Mouse (Mus musculus) retina, embryonic 14.5 days (tissue): ENCODE data around the gene Gm2a.
A peak's percentile ranks its signal among the peaks of the same experiment; 100 is the strongest.
"Not testable (repeated sequence)": the region's sequence is repeated elsewhere in the genome, so short reads cannot be mapped to it uniquely, and the experiment has no call there.

Experiments
- DNase-seq: peaks from one replicate; pipeline ENCODE4 v3.0.0-alpha.2; 2015; ENCODE audit warnings: low spot score

Gene Gm2a

DNA sequence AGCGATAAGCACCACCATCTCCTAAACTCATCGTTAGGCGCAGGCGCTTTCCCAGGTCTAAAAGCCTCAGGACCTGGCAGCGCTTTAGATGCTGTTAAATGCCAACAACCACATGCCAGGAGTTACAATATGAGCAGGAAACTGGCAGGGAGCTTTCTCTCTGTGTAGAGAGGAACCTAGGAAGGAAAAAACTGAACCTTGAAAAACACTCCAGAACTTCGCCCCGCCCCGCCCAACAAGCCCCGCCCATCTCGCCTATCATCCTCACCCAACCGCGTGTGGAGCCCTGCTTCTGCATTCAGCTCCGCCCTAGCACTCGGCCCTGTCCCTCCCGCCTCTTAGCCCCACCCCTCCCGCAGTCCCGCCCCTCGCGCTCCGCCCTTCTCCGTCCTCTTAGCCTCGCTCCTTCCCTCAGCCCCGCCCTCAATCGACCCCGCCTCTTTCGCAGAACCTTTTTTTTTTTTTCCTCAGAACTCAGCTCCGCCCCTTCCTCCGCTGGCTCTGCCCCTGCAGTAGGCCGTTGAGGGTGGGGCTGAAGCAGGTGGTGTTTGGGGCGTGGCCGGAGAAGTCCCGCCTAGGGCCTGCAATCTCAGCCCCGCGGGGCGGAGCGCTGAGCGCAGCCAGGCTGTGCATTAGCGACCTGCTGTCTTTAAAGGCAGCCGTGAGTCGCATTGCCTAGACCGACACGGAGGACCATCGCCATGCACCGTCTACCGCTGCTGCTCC lies at the start of gene Gm2a:
Gene Gm2a, plus strand, starts transcription at position 653 of the 726 bp plus-strand sequence.
- DNase-seq = peak; percentile 97

DNA sequence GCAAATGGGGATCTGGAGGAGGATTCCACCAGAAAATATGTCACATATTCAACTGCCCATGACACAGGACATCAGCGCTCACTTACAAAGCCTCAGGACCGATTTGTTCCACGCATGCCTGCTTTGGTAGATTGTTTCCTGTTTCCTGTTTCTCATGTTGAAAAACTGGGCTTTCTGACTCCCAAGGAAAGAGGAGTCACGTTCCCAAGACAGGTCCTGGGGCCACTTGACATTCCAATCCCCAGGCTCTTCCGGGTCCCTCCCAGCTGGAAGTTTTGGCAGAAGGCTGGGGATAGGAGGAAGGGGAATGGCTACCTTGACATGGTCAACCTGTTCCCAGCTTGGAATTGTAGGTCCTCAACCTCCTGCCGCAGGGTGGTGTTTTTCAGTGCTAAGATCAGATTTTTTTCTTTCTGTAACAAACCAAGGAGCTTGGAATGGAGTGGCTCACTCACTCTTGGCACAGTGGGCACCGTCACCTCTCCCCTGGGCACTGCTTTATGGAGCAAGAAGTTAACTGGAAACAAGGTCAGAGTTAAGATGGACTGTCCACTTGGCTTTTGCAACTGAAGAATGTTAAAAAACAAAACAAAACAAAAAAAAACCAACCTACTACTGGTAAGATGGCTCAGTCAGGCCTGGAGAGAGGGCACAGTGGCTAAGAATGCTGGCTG lies 46.9 kb upstream of the Gm2a start:
- DNase-seq = no peak

DNA sequence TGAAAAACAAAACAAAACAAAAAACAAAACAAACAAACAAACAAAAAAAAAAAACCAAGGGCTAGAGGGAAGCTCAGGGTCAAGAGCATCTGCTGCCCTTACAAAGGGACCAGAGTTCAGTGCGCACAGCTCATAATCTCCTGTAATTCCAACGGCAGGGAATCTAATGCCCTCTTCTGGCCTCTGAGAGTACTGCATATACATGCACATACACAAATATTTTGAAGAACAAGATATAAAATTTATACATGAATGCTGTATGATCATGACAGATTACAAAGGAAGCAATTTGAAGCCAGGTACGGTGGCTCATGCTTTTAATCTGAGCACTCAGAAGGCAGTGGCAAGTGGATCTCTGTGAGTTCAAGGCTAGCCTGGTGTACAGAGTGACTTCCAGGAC lies 40.4 kb upstream of the Gm2a start:
- DNase-seq = no peak

DNA sequence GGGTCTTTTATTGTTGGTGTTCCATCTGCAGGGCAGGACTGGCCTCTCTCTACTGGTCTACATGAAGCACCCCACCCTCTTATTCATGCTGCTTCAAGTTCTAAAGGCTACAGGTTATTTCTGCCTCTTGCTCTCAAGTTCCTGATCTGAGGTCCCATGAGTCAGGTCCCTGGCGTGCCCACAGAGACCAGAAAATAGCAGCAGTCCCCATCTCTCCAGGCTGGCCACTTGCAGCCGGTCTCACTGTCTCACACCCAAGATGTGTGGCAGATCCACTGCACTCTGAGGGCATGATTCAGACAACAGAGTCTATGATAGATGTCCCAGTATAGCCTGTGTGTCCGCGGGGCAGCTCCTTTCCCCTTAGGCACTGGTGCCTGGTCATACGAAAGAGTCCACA lies 37.1 kb upstream of the Gm2a start:
- DNase-seq = no peak

DNA sequence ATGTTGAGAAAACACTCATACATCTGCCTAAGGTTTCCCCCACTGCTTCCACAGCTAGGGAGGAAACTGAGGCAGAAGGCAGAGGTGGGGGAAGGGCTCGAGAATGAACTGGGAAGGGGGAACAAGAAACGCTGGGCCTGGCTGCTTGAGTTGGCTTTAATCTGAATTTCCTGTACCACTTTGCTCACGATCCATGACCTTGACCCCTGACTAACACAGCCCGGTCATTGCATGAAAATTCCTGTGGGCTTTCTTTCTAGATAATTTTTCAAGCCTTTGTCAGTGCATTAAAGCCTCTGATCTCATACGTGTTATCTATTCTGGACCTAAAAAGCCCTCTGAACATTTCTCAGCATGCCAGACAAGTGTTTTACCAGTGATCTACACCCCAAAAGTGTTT lies 35.1 kb upstream of the Gm2a start:
- no peak for DNase-seq

DNA sequence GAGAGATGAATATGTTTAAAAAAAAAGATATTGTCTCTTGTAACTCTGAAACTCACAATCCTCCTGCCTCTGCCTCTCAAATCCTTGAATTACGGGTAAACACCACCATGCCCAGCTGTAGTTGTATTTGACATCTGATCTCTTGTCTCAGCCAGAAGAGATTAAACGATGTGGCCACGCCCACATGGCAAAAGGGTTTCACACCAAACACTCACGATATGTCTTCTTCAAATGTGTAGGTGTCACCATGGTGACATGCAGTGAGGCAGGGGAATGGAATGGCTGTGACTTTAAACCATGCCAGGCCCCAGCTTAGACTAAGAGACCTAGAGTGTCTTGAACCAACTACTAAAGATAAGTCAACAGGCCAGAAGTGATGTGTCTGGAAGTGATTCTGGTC lies 31.0 kb upstream of the Gm2a start:
- no peak for DNase-seq

DNA sequence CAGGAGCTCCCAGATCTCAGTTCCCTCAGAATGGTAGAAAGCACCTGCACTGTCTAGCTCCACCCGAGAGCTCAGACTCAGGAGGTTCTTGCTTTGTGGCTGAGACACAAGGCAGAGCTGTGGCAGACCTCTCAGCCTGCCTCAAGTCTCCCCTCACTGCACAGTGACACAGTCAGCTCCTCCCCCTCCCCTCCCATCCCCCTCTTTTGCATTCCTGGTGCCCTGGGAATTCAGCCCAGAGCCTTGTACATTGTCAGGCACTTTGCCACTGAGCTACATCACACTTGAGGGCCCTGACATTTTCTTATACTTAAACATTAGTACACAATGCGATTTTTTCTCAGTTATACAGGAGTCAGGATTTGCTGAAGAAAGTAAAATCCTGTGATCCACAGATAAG lies 28.9 kb upstream of the Gm2a start:
- DNase-seq = peak; percentile 37

DNA sequence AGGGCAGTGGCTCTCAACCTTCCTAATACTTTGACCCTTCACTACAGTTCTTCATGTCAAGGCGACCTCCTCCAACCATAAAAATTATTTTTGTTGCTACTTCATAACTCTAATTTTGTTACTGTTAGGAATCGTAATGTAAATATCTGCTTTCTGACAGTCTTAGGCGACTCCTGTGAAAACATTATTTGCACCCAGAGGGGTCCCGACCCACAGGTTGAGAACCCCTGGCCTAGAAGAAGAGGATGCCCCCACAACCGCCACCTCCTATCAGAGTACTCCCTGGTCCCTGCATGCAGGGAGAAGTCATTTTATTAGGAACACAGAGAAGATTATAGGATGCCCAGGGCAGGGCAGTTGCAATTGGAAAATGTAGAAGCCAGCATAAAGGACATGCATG lies 26.6 kb upstream of the Gm2a start:
- DNase-seq = no peak

DNA sequence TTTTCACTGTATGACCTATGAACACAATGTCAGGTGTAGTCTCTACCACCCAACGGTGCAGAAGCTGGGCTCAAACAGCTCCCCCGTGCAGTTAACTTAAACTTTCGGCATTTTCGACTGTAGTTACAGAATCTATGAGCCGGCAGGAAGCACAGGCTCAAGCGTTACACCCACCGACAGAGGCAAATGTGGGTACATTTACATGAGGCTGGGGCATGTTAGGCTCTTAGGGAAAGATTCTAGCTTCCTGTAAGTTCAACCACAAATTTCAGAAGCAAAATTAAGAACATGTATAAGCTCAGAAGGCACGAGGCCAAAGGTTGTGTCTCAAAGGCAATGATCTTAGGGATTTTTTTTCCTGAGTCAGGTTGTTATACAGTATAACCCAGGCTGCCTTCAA lies 25.4 kb upstream of the Gm2a start:
- DNase-seq = no peak

DNA sequence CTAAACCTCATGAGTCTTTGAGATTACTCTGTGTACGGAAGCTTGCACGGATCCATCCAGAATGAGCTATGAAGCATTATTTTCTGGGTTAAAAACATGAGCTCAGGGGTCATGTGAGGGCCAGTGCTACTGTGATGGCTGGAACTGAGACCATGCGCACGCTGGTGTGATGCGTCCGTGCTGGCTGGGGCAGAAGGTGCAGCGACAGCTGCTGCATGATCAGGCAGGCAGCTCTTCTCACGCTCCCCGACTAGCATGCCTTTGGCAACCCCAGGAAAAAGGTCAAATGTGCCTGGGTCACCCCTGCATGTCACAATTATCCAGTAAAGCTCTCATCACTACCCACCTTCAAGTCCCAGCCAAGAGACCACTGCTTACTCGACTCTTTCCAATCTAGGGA lies 24.7 kb upstream of the Gm2a start:
- no peak for DNase-seq

DNA sequence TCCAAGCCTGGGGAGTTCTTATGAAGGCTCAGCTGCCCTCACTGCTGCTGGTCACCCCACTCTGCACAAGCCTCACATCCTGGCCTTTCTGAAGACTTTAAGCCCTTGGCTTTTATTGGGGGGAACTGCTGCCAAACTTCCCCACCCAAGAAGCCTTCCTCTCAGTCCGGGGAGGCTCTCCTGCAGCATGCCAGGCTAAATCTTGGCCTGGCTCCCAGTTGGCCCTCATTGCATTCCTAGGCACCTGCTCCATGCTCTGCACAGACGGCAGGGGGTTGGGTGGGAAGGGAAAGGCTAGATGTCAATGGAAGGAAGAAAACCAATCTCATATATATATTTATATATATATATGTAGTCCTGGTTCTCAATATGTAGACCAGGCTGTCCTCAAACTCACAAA lies 22.3 kb upstream of the Gm2a start:
- no peak for DNase-seq

DNA sequence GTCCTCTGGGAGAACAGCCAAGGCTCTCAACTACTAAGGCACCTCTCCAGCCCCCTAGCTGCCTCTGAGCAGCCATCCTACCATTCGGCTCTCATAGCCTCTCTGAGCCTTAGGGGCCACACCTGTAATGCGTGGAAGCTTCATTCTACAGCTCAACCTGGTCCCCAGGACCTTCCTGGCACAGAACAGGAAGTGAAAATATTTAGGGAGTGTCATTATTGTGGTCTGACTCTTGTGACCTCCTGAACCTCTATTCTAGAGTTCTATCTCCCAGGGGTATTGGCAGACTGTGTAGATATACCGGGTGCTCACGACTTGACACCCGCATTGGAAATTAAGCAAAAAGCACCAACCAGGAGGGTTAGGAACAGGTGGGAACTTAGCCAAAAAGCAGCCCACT lies 21.7 kb upstream of the Gm2a start:
- no peak for DNase-seq

DNA sequence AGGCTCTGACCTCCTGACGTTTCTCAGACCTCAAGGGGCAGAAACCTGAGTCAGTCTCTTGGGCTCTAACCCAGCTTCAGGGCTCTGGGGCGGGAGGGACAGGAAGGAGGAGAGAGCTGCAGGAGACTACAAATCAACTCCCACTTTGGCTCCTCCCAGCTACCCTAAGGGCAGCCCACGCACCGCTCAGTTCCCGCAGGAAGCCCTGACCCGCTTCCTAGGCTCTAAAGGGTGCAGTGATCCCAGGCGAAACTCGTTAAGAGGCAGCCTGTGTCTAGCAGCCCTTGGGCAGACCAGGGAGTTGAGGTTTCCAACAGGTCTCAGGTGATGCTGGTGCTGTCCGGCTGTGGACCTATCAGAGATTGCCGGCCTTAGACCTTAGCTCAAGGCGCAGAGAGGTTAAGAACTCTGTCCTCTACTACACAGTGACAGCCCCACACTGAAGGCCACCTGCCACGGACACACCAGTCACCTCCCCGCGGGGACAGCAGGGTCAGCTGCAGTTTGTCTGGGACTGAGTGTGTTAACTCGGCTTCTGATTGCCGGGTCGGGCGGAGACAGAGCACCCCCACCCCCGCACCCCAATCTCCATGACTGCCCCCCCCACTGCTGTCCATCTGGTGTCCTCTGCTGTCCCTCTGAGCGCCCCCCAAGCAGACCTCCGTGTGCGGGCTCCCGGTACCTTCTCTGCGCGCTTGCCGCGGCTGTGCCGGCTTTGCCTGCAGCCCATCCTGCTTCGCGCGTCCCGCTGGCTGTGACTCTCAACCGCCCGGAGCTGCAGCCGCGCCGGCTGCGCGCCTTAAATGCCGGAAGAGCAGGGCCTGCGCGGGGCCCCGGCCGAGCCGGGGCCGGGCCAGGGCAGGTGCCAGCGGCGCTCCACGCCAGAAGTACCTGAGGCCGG lies 20.3 kb upstream of the Gm2a start, which contains the start of gene Ccdc69:
Gene Ccdc69, minus strand, starts transcription at position 801 of the 901 bp plus-strand sequence.
- peak; percentile 60 for DNase-seq

DNA sequence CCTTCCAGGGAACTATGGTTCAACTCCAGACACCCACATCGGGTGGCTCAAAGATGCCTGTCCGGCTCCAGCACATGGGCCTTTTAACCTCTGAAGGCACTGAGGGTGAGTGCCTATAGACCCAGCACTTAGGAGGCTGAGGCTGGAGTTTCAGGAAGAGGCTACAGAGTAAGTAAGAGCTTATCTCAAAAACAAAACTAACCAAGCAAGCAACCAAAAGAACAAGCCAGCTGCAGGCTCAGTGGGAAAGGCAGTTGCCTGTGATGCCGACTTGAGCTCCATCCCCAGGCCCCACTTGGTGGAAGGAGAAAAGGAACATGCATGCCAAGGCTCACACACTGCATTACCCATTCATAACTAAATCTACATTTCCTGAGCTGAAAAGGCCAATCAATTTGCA lies 19.4 kb upstream of the Gm2a start:
- DNase-seq = no peak

DNA sequence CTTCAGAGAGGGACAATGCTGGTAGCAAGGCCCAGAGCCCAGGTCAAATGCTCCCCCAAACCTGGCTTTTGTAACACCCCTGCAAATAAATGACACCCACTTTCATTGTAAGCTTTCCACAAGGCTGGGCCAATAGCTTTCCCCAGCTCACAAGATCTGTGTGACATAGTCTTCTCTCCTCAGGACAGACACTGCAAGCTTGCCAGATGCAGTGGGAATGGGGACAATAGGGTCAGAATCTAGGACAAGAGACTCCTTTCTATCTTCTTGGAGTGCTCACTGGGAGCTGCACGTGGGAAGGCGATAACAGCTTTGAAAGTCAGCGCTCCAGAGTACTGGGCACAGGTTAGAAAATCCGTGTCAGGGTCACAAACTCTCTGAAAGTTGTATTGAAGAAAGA lies 18.7 kb upstream of the Gm2a start:
- DNase-seq = no peak

DNA sequence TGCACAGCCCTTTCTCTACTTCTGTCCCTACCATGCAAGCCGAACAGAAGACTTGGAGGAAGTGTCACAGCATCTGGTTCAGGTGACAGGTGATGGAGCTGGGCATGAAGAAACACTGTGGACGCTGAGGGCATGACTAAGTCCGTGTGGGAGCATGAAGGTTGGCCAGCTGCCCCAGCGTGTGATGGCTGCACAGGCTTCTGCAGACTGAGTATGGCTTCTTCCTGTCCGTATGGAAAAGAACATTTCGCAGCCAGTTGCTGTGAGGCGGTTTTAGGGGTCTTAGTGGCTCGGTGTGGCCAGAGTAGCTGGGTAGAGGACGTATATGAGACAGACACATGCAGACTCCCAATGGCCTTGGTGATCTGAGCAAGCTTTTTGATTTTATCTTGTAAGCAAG lies 16.7 kb upstream of the Gm2a start:
- no peak for DNase-seq

DNA sequence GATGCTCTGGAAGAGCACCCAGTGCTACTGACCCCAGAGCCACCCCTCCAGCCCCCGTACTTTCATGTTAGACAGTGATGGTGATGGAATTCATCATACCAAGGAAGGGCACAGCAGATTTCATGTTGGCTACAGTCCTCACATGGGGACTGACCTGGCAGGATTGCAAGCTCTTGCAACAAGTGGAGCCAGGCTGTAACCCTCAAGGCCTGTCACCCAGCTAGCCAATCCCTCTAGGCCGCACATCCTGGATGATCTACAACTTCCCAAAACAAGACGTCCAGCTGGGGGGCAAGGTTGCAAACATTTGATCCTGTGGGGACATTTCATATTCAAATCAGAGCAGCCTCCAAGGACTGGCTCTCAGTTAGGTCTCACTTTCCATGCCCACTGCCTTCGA lies 13.3 kb upstream of the Gm2a start:
- DNase-seq = no peak

DNA sequence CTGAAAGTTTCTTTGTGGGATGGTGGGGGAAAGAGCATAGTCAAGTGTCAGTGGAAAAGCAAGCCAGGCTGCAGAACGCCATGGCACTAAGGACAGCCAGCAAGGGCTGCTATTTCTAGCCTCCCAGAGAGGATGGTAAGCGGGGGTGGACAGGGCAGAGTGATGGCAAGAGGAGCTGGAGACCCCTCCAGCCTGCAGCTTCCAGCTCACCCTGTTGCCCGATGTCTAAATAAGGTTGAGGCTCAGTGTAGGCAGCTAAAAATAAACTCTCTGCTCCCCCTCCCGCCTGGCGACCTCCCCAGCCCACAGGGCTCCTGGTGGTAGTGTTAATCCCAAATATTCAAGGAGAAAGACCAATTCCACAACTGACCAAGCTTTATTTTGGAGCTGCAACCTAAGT lies 12.5 kb upstream of the Gm2a start:
- no peak for DNase-seq

DNA sequence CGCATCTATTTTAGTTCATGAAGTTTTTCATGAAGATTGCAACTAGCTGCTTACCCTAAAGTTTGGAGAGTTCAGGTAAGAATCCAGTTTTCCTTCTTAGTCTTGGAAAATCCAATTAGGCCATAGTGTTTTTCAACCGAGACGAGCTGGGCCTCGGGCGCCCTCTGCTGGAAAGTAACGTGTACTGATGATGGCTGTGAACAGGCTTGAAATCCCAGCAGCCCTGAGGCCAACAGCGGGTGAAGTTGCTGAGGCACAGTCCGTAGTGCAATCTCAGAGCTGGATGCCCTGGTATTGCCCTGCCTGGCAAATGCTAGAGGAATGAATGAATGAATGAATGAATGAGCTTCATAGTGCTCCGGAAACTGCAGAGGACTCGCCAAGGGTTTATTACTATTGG lies 10.9 kb upstream of the Gm2a start:
- peak; percentile 87 for DNase-seq

DNA sequence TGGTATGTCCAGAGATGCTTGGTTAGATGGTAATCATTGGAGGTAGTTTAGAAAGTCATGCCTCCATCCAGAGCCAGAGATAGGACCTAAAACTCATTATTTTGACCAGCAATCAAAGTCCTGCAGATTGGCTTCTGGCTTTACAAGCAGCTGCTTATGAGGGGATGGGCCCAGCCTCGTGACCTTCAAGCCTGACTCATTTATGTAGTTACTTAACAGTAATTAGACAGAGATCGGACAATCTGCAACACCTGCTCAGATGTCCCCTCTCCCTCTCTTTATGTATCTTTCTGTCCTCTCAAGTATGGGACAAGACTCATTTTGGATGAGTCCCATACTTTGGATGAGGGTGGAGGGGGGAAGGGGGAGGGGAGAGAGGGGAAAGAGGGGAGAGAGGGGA lies 8.0 kb upstream of the Gm2a start:
- DNase-seq = no peak

DNA sequence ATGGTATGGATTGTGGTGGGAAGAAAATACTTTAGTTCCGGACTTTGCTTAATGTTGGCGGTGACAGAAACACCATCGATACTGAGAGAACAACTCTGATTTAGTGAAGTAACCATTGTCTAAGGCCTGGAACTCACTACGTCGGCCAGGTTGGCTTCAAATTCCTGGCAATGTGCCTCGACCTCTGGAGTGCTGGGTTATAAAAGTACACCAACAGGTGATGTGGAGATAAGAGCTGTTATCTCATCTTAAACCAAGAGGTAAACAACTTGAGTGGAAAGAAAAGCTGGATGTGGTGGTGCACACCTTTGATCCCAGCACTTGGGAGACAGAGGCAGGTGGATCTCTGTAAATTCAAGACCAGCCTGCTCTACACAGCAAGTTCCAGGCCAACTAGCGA lies 4.8 kb upstream of the Gm2a start:
- no peak for DNase-seq

DNA sequence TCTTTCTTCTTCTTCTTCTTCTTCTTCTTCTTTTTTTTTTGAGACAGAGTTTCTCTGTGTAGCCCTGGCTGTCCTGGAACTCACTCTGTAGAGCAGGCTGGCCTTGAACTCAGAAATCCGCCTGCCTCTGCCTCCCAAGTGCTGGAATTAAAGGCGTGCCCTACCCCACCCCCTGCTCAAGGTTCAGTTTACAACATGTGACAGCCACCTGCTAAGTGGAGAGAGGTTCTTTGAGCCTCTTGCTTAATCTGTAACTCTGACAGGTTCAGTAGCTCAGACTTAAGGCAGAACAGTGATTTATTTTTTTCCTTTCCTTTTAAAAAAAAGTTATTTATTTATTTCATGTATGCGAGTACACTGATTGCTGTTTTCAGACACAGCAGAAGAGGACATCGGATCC lies 1.6 kb upstream of the Gm2a start:
- not testable (repeated sequence) for DNase-seq
